24 mouse cellular contexts compared by ENCODE assay signal in genomic region chr19:16407727-16408126, GRCm38 (mm10). TPM values are rescaled to one million over a fixed set of nuclear protein-coding genes. Genes with fewer than 3 reads are reported as not detected.
"Had no signal": no experiment of that assay in that cellular context is flagged by ENCODE, and none has a peak within 500 bp of the region (broad histone marks: within the 10 kb centered on the region; RNA-seq: fewer than 3 reads in every experiment).

No protein-coding gene starts in this region.

- H3K36me3 ChIP-seq: kidney, embryonic 15.5 days; liver, embryonic 15.5 days; lung, embryonic 15.5 days; midbrain, embryonic 12.5 days; neural tube, embryonic 13.5 days had no signal

- H3K9ac ChIP-seq: kidney, embryonic 15.5 days; liver, embryonic 15.5 days; lung, embryonic 15.5 days; midbrain, embryonic 12.5 days; neural tube, embryonic 13.5 days had no signal

- H3K4me1 ChIP-seq: kidney, embryonic 15.5 days; liver, embryonic 15.5 days; midbrain, embryonic 12.5 days; neural tube, embryonic 13.5 days had no signal

- H3K27me3 ChIP-seq: kidney, embryonic 15.5 days; liver, embryonic 15.5 days; lung, embryonic 15.5 days; midbrain, embryonic 12.5 days; neural tube, embryonic 13.5 days had no signal

- H3K4me3 ChIP-seq: kidney, embryonic 15.5 days; left cerebral cortex, adult 2 months; liver, embryonic 15.5 days; lung, embryonic 15.5 days; midbrain, embryonic 12.5 days; myocyte; neural tube, embryonic 13.5 days had no signal

- H3K4me2 ChIP-seq: kidney, embryonic 15.5 days; liver, embryonic 11.5 days; liver, embryonic 15.5 days; lung, embryonic 15.5 days; midbrain, embryonic 12.5 days; neural tube, embryonic 13.5 days had no signal

- H3K27ac ChIP-seq: kidney, embryonic 15.5 days; left cerebral cortex, adult 2 months; liver, embryonic 15.5 days; lung, embryonic 15.5 days; midbrain, embryonic 12.5 days; neural tube, embryonic 13.5 days had no signal

- ATAC-seq: midbrain, embryonic 16.5 days had no signal

- H3K9me3 ChIP-seq: kidney, embryonic 15.5 days; liver, embryonic 15.5 days; lung, embryonic 15.5 days; midbrain, embryonic 12.5 days; neural tube, embryonic 13.5 days had no signal

- DNase-seq: kidney, adult 11 months; kidney, adult 8-10 months; kidney, postnatal 10 days; kidney, postnatal 36 days; layer of hippocampus, postnatal 36 days; lung, adult 18-20 months; lung, postnatal 14 days; retina, postnatal 1 day; right cerebral cortex, postnatal 25 days; spleen, adult 18-20 months; thymus, adult 18-20 months; thymus, postnatal 14 days; thymus, postnatal 4 days had no signal

RNA-seq across cellular contexts. Expression of gene Gna14, which starts 27.8 kb away (rescaled TPM):
- total RNA-seq: monocyte, adult 5-6 weeks; neutrophil, adult 5-6 weeks had no signal
